Mouse (Mus musculus) embryonic facial prominence, embryonic 14.5 days (tissue): Measurements from ENCODE around the gene Ubp1. TPM values are rescaled to one million over a fixed set of nuclear protein-coding genes. Genes with fewer than 3 reads are reported as not detected.
A peak's percentile ranks its signal among the peaks of the same experiment; 100 is the strongest.

ENCODE experiments used
- ATAC-seq: fragments of 200-750 bp; cut with Nextera tagmentation; 2 replicates; pipeline ENCODE4 v1.8.0; 2017; ENCODE audit warnings: low read depth, moderate number of reproducible peaks, moderate TSS enrichment
- DNase-seq: peaks from one replicate; pipeline ENCODE4 v3.0.0-alpha.2; 2015; ENCODE audit warnings: low spot score
- H3K27ac ChIP-seq: fragments of 300-500 bp; sonication (generic); replicated peaks from 2 replicates; pipeline ENCODE4 v1.5.1; 2014; ENCODE audit warnings: low read depth, mild to moderate bottlenecking, low read length, moderate library complexity
- H3K27me3 ChIP-seq: fragments of 300-500 bp; sonication (generic); replicated peaks from 2 replicates; pipeline ENCODE4 v1.6.1; 2014; ENCODE audit warnings: low read length; ENCODE audit not compliant: control insufficient read depth, insufficient read depth
- H3K36me3 ChIP-seq: fragments of 300-500 bp; sonication (generic); 2 replicates; pipeline ENCODE4 v1.6.1; 2014; ENCODE audit warnings: low read length, mixed read lengths; ENCODE audit not compliant: control insufficient read depth, insufficient read depth
- H3K4me1 ChIP-seq: fragments of 300-500 bp; sonication (generic); 2 replicates; pipeline ENCODE4 v1.6.1; 2014; ENCODE audit warnings: antibody characterized with exemption, low read length; ENCODE audit not compliant: control insufficient read depth, insufficient read depth
- H3K4me2 ChIP-seq: fragments of 300-500 bp; sonication (generic); 2 replicates; pipeline ENCODE4 v1.6.1; 2014; ENCODE audit warnings: low read depth, mild to moderate bottlenecking, low read length, moderate library complexity, mixed read lengths
- H3K4me3 ChIP-seq: fragments of 300-500 bp; sonication (generic); 2 replicates; pipeline ENCODE4 v1.5.1; 2014; ENCODE audit warnings: low read depth, mild to moderate bottlenecking, low read length
- H3K9ac ChIP-seq: fragments of 300-500 bp; sonication (generic); 2 replicates; pipeline ENCODE4 v1.6.1; 2014; ENCODE audit warnings: low read depth, mild to moderate bottlenecking, low read length, moderate library complexity, mixed read lengths
- H3K9me3 ChIP-seq: fragments of 300-500 bp; sonication (generic); 2 replicates; pipeline ENCODE4 v1.6.1; 2016; ENCODE audit warnings: low read length; ENCODE audit not compliant: control insufficient read depth
- WGBS: fragments of 180-500 bp; shearing (Covaris S2); extraction: QIAGEN DNeasy Blood & Tissue Kit; methylation state at CpG from one replicate; pipeline ENCODE4 v1.1.7; 2014; 5-methylcytosine and 5-hydroxymethylcytosine counted together
- polyA plus RNA-seq: library from polyadenylated mRNA; unstranded; fragments of >200 nt; fragmentation: Nextera tagmentation; extraction: Ambion mirVana; gene quantifications from 2 replicates; pipeline ENCODE4 v1.2.1, GENCODE M21; 2014

Ubp1 gene
- polyA plus RNA-seq, 1 experiment from 2014 or later, result 35.1 TPM

GRCm38 (mm10) chr9:114026261-114026934 lies 95.7 kb downstream of the Ubp1 start:
- Histone ChIP-seq H3K27me3 (no peaks in the 10 kb centered on the region), H3K4me2 (peak overlapping the region; percentile 89), H3K4me3 (peak overlapping the region; percentile 59), H3K4me1 (peaks cover 9% of the 10 kb centered on the region), H3K27ac (no peak overlapping the region; the same call in 1 of the 2 replicates), H3K36me3 (no peaks in the 10 kb centered on the region), H3K9me3 (no peaks in the 10 kb centered on the region), H3K9ac (peak overlapping the region; percentile 73)
- WGBS, result under 1% methylated on average over 26 of the region's 52 CpGs
- ATAC-seq (peak; percentile 97), DNase-seq (peak; percentile 94)

Other genes with a start within 250 kb of the Ubp1 start
- gene Pdcd6ip, start 222.7 kb upstream of the Ubp1 start, polyA plus RNA-seq, result 68.5 and 72.4 TPM in 2 replicates
- 27.4 and 30.2 TPM in 2 replicates for gene Clasp2, start 189.5 kb upstream of the Ubp1 start, polyA plus RNA-seq
- gene Fbxl2, start 115.3 kb downstream of the Ubp1 start, polyA plus RNA-seq, result 6.8 and 8.4 TPM in 2 replicates
- 9.2 and 16.1 TPM in 2 replicates for gene Susd5, start 126.2 kb downstream of the Ubp1 start, polyA plus RNA-seq